Mouse (Mus musculus) kidney, postnatal 4 days (tissue): ENCODE data around the gene Dolpp1.

Experiments
- DNase-seq, 2 experiments: peaks; one replicate each; pipeline ENCODE4 v3.0.0; 2021; ENCODE audit warnings: mixed read lengths in 2 of 2

Dolpp1 gene

DNA sequence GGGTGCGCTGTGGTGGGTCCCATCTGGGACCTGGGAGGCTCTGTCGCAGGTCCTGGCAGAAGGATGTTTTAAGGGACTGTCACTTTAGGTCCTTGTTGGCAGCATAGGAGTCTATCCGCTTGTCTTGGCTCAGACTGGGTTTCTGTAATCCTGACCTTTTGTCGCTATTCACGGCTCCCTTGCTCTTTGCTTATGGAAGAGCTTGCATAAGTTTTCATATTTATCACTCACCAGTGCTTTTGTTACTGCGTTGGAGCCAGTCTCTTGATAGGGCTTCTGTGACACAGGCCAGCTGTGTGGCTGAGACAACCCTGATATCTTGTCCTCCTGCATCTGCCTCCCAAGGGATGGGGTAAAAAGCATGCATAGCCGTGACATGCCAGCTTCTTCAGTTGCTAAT, 12.7 kb upstream of the Dolpp1 start:
- no peak for DNase-seq

DNA sequence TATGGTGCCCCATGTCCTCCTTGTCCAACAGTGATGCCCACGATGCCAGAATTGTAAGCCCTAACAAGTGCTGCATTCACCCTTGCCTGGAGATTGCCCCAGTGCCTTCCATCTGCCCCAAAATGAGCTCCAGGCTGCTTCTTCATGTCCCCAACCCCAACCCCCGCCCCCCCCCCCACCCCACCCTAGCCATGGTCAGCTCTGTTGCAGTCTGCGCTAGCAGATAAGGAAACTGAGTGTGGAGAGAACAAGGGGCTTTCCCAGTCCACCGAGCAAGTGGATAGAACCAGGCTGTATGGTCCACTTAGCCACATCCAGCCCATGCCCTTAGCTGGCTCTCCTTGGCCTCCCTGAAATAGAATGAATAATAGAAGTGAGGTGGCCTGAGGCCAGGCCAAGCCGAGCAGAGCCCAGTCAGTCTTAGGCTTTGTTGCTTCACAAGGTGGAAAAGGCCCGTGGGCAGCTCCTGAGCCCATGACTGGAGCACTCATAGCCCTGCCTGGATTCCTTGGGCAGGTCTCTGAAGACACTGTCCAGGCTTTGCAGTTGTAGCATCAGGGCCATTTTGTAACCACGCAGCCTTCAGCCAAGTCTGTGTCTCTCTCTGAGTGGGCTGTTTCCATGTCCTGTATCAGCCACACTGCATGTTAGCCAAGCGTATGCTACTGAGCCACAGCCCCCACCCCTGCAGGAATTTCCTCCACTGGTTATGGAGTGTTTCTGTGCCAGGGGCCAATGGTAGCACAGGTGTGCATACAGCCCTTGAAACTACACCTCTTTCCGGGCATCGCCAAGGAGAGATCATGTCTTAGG, 11.3 kb upstream of the Dolpp1 start:
- no peak for DNase-seq

DNA sequence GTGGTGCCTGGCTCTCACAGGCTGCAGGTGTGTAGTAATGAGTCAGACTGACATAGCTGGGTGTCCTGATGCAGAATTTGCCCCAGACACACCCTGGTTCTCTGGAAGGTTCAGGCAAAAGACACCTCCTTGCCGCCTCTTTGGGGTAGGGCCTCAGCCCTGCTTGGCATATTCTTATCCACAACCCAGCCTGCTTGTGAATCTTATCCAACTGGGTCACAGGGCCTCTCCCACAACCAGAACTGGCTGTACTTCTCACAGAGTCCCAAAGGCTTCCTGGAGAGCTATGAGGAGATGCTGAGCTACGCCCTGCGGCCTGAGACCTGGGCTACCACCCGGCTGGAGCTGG, 10.7 kb upstream of the Dolpp1 start:
- no peak for DNase-seq

DNA sequence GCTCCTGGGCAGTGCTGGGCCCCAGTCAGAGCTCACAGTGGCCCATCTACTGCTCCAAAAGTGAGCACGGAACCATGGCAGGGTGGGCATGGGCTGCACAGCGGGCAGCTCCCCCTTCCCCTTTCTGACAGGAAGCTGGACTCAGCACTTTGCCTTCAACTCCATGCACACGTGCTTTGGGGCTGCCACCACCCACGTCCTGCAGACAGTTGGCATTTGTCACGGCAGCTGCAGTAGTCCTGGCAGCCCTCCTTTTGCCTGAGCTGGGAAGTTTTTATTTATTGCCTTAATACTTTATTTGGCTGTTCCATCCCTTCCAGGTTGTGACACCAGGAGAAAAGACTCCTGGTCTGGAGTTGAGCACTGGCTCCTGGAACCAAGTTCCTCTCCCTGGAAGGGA, 7.2 kb upstream of the Dolpp1 start:
- DNase-seq = no peak

DNA sequence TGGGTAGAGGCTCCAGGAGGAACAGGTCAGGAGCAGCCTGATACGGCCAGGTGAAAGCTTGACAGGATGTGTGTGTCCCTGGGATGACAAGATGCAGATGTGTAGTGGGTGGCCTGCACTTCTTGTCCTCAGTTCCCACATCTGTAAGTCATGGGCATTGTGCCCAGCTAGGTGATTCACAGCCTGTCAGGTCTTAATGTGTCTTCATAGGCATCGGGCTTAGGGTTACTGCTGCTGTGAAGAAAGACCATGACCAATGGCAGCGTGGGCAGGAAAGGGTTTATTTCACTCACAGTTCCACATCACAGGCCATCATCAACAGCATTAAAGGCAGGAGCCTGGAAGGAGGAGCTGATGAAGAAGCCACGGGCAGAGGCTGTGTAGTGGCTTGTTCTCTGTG, 6.5 kb upstream of the Dolpp1 start:
- no peak for DNase-seq

DNA sequence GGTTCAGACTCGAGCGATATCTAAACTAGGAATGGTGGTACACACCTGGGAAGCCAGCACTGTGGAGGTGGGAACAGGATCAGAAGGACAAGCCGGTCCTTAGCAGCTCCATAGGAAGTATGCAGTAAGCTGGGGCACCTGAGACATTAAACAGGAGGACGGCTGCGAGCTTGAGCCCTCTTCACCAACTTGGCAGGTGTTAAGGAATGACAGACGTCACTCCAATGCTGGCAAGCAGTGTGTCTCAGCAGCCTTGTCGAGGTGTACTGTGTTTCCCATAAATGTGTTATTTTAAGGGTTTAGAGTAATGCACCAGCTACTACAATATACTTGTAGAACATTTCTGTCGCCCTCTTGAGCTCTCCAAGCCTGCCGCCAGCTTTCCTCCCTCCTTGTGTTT, 5.1 kb upstream of the Dolpp1 start:
- no peak for DNase-seq

DNA sequence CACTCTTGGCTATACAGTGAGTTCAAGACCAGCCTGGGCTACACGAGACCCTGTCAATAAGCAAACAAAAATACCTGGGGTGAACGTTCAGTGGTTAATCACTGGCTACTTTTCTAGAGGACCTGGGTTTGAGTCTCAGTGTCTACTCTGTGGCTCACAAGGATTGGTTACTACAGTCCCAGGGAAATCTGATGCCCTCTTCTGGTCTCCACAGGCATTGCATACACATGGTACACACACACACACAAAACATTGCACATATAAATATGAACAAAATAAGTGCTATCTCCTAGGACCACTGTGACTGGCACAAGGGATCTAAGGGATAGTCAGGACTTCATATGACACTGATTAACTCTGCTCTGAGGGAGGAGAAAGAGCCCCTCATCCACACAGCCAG, 3.1 kb upstream of the Dolpp1 start:
- no peak for DNase-seq

DNA sequence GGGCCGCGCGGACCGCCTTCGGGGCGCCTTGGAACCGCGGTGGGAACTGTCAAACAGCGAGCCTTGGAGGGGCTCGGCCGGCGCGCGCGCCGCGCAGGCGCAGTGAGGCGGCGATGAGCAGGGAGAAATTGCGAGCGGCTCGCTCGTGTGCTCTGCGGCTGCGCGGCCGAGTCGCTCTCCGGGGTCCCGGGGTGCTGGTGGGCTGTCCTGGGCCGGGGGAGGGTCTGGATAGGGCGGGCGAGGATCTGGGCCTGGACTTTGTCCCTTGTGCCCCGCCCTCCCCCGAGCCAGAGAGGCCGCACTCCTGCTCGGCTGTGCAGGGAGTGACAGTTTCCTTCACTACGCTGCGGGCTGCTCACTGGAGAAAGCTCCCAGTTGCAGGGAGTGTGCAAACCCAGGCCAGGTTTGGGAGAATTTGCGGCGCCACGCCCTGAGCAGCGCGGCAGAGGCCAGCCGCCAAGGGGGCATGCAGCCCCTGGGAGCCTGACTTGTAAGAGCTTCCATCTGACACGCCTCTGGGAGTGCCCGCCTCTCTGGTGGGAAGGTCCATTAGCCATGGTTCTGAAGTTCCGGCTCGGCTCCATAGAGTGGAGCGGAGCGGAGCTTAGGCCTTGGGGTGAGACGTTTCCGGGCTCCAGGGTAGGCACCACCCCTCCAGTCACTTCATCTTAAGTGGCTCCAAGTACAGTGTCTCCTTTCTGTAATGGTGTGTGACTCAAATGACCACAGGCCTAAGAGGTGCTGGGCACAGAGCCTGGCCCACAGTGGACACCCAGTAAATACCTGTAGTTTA, 719 bp downstream of the Dolpp1 start:
- peak; percentile 89 to 94 for DNase-seq

DNA sequence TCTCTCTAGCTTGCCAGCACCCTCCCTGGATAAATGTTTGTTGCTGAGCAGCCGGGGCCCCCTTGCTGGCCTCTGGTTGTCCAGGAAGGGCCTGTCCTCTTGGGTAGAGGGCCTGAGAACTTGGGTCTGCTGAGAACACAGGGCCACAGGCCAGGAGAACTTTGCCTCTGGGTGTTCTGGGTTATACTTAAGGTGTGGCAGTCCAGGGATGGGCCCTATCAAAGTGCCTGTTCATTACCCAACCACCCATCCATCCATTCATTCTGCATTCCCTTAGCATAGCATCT, 1.3 kb downstream of the Dolpp1 start:
- DNase-seq = no peak

DNA sequence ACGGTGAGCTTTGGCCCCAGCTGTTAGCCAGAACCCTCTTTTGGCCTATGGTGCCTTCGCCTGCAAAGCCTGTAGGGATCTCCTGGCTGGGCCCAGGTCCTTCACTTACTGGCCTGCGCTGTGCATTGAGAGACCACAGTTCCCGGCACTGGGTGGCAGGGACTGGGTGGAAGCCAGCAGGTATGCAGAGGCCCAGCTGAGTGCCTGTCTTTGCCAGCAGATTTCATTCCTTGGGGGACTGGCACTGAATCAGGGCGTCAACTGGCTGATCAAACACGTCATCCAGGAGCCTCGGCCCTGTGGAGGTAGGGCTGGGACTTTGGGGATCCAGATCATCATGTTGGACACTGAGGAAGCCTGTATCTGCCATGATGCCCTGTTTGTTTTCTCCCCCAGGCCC, 3.7 kb downstream of the Dolpp1 start:
- DNase-seq = no peak

DNA sequence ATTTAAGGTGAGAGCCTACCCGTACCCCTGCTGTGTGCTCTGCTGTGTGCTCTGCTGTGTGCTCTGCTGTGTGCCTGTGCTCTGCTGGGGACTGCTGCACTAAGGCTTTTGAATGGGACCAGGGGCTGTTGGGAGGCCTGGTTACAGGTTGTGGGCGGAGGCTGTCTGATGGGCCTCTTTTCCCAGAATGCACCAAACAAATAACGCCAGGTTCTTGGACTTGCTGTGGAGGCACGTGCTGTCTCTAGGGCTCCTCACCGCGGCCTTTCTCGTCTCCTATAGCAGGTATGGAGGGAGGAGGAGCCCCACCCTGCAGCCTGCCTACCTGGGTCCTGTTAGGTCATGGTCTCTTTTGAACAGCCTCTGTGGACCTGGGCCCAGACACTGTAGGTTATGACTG, 4.2 kb downstream of the Dolpp1 start:
- DNase-seq = no peak

DNA sequence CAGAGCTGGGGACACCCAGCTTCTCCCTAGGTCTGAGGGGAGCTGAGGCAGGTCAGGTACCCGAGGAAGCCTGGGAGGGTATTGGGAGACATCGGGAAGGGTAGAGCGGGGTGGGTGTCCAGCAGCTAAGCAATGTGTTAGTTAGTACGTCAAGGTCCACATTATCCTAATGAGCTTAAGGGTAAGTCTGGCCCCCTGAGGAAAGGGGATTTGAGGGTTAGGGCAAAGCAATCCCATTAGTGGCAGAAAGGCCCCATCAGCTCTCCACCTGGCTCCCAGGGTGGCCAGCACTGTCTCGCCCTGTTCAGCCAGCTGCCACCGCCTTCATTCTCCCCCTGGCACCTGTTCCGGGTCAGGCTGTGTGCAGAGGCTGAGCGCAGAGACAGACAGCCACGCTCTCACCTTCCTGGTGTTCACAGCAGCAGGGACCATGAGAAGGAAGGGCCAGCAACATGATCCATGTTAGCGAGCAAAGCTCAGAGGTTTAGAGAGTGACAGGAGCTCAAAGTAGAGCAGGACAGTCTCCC, 6.0 kb downstream of the Dolpp1 start:
- no peak for DNase-seq

DNA sequence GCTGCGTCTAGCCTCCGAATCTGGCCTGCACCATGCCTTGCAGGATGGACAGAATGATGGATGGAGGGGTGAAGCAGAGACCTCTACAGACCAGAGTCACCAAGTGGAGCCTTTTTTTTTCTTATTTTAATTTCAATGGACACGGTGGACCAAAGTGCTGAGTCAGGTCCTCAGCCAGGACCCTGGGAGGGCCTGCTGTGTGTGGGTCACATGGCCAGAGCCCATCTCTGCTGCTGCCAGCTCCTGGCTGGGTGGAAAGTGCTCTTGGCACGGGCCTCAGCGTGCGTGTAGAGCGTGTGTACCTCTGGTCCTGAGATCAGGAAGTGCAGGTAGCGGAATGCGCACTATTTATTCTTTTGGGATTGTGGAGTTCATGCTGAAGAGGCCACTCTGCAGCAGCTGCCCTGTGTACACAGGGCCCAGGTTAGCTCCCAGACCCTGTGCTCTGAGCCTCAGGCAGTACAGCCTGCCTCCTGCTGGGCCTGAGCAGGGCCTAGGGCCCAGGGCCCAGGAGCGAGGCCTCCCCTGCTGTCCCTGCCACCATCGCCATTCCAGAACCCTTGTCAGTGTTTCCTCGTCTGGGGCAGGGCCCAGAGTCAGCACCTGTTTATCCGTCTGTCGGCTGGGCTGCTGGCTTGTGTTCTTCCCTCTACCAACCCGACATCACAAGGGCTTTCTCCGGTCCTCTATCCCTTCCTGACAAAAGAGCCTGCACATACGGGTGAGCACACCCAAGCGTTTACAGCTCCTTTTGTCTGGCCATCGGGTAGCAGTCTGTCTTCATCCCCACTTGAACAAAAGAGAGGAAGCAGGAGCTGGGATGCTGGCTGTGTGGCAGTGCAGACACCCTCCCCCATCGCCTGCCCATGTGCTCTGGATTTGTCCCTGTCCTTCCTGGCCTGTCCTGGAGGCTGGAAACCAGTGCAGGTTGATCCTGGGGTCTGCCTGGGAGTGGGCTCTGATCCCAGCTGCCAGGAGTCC, 7.4 kb downstream of the Dolpp1 start:
- DNase-seq = no peak

DNA sequence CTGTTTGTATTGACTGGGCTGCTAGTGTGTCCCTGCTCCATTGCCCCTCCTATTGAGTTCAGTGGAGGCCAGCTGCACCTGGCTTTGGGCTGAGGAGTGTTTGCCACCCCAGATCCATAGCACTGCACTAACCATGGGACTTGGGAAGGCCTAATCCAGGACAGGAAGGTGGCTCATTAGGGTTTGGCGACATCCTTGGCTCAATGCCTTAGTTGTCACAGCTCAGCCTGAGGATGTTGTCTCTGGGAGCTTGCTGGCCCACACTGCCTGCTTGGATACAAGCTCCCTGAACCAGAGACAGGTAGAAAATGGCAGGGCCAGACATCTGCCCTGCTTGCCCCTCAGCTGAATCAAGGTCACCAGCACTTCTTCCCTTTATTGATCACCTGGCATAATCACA, 9.5 kb downstream of the Dolpp1 start:
- DNase-seq = no peak

DNA sequence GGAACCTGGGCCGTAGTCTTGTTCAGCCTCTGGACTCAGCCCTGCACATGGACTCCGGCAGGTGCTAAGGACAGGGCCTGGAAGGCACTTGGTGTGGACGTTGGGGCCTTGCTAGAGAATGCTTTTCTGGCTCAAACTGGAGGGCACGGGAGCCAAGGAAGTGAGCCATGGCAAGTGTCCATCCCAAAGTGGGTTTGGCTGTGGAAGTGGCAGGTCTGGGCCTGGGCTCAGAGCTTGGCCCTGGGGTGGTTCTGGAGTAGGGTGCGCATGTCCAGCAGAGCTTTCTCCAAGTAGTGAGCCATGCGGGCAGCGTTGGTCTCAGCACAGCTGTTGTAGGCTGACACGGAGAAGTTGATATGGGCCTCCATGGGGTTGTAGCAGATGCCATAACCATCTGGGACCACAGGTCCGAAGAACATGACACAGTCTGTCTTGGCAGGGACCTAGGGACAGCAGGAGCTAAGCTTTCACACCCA, 10.3 kb downstream of the Dolpp1 start:
- DNase-seq = no peak

DNA sequence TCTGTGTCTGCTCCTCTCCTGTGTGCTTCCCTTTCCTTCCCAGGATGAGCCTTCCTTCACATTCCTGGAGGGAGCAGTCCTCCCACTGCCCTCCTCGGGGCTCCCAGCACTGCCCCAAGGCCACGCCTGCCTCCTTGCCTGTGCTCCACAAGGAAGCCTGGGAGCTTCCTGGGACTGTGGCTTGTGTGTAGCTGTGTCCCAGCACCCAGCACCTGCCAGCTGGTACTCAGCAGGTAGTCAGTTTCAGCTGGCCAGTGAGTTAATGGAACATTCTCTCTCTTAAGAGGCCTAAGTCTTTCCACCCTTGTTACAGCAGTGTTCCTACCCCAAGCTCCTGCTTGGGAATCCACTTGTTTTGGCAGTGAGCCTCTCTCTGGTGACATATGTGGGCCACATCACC, 10.8 kb downstream of the Dolpp1 start:
- DNase-seq = no peak

DNA sequence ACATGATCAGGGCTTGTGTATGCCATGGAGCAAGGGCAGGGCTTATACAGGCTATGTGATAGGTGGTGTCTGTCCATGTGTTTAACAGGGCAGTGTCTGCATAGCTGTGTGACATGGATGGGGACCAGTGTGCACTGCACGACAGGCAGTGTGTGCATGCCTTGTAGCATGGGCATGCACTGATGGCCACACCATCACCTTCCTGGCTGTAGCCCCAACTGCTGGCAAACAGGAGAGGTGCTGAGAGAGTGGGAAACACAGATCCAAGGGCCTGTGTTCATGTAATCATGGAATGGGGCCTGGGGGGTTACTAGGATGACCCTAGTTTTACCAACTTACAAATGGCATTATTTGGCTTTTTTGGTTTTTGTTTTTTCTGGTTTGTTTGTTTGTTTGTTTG, 11.8 kb downstream of the Dolpp1 start:
- peak; percentile 33 to 38 for DNase-seq

DNA sequence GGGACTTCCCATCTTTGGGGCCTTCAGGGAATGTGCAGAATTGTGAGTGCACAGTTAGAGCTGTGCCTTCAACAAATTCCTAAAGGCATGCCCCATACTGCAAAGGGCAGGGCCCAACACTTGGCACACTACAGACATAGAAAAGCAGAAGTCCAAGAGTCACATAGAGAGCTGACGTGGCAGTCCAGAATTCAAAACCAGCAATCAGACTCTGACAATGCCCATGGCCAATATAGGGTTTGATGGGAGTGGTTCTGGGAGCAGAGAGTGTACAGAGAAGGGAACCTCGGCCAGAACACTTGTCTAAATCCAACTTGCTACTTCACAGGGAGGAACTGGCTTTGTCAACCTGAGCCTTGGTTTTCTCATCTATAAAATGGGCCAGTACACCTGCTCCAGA, 15.2 kb downstream of the Dolpp1 start:
- DNase-seq = no peak

DNA sequence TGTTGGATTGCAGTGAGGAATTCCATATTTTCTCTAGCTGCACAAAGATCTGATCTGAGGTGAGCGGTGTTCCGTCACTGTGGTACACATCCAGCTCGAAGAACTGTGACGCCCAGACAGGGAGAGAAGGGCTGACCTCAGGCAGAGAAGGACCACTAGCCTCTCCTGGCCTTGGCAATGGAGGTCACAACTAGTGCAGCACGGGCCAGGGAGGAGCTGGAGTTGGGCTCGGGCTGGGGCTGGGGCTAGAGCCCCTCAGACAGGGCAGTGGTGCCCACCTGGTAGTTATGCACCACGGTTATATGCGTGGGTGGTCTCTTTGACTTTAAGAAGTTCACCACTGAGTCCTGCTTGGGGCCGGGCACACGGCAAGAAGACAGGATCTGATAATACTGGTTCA, 15.7 kb downstream of the Dolpp1 start:
- no peak for DNase-seq

DNA sequence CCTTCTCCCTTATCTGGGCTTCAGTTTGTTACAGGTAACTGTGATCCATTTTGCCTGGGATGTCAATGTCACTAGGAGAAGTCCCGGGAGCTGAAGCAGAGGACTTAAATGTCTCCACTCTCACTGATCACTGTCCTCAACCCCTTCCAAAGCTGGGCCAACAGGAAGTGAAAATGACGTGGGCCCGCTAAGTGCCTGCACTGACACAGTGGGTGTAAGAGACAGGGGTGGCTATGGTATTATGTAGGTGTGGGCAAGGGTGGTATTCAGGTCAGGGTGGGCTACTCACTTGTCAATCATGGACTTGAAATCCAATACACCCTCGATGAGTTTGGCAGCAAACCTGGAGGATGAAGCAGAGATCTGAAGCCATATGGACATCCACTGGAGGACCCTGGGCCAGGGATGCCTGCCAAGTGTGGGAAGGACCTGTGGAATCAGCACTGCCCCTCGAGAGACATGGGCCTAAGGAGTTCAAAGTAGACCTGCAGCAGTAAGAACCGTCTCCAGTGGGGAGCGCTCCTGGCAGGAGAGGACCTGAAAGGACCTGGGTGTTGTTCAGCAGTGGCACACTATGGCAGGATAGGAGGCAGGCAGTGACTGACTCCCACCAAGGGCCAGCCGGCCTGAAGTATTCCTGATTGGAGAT, 16.5 kb downstream of the Dolpp1 start:
- DNase-seq = no peak

DNA sequence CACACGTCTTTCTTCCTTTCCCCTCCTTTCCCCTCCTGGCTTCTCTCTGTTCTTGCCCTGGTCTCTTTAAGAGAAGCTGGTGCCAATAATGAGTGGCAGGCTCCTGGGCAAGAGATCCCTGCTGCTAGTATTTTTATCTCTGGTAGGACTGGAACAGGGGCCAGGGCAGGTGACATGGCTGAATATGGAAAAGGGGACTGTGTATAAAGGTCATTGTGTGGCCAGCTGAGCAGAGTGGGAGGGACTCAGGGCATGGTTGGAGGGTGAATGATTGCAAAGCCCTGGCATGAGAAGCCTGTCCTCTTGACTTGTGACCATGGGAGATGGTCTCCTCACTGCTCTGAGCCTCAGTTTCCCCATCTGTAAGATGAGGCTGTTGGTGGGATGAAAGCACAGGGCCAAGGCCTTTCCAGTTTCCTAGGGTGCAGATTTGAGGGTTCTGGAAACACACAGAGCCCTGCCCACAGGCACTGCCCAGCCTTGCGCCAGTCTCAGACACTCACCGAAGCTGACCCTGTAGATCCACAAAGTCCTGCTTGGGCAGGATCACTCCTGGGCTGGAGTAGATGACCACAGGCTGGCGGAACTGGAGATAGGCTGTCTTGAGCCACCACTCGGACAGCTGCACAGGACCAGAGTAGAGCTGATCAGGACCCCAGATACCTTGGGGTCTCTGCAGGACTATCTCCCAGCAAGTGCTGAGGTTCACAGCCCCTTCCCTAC, 17.6 kb downstream of the Dolpp1 start:
- peak in 1 of 2 experiments; percentile 30 for DNase-seq
